Mouse (Mus musculus) hindbrain, embryonic 14.5 days (tissue): ENCODE results near the gene Fpr-rs4. TPM values are rescaled to one million over a fixed set of nuclear protein-coding genes. Genes with fewer than 3 reads are reported as not detected.
"Not testable (repeated sequence)": the region's sequence is repeated elsewhere in the genome, so short reads cannot be mapped to it uniquely, and the experiment has no call there.

Experiments used
- ATAC-seq: fragments of 200-750 bp; cut with Nextera tagmentation; 2 replicates; pipeline ENCODE4 v1.8.0; 2017; ENCODE audit warnings: moderate number of reproducible peaks, mild to moderate bottlenecking, moderate TSS enrichment, moderate library complexity; ENCODE audit not compliant: low FRiP score
- DNase-seq: peaks from one replicate; pipeline ENCODE4 v3.0.0-alpha.2; 2015; ENCODE audit warnings: low spot score
- H3K27ac ChIP-seq: fragments of 300-500 bp; sonication (generic); 2 replicates; pipeline ENCODE4 v1.5.1; 2014; ENCODE audit warnings: mild to moderate bottlenecking, moderate library complexity
- H3K27me3 ChIP-seq: fragments of 300-500 bp; sonication (generic); 2 replicates; pipeline ENCODE4 v1.6.1; 2014; ENCODE audit warnings: mild to moderate bottlenecking, low read length, mixed read lengths; ENCODE audit not compliant: control insufficient read depth, insufficient read depth
- H3K36me3 ChIP-seq: fragments of 300-500 bp; sonication (generic); replicated peaks from 2 replicates; pipeline ENCODE4 v1.6.1; 2014; ENCODE audit not compliant: control insufficient read depth, insufficient read depth
- H3K4me1 ChIP-seq: fragments of 300-500 bp; sonication (generic); replicated peaks from 2 replicates; pipeline ENCODE4 v1.6.1; 2014; ENCODE audit warnings: antibody characterized with exemption, low read length, mixed read lengths; ENCODE audit not compliant: control insufficient read depth, insufficient read depth
- H3K4me2 ChIP-seq: fragments of 300-500 bp; sonication (generic); replicated peaks from 2 replicates; pipeline ENCODE4 v1.6.1; 2014; ENCODE audit warnings: mild to moderate bottlenecking, moderate library complexity
- H3K4me3 ChIP-seq: fragments of 300-500 bp; sonication (generic); replicated peaks from 2 replicates; pipeline ENCODE4 v1.5.1; 2014; ENCODE audit warnings: mild to moderate bottlenecking, low read length
- H3K9ac ChIP-seq: fragments of 300-500 bp; sonication (generic); 2 replicates; pipeline ENCODE4 v1.6.1; 2014
- H3K9me3 ChIP-seq: fragments of 300-500 bp; sonication (generic); 2 replicates; pipeline ENCODE4 v1.6.1; 2016; ENCODE audit warnings: low read length; ENCODE audit not compliant: control insufficient read depth
- WGBS: fragments of 180-500 bp; shearing (Covaris S2); extraction: QIAGEN DNeasy Blood & Tissue Kit; methylation state at CpG from one replicate; pipeline ENCODE4 v1.1.7; 2014; 5-methylcytosine and 5-hydroxymethylcytosine counted together
- polyA plus RNA-seq: library from polyadenylated mRNA; unstranded; fragments of >200 nt; fragmentation: Nextera tagmentation; extraction: Ambion mirVana; gene quantifications from 2 replicates; pipeline ENCODE4 v1.2.1, GENCODE M21; 2014

The Fpr-rs4 gene
- not detected in 2 replicates for polyA plus RNA-seq

DNA sequence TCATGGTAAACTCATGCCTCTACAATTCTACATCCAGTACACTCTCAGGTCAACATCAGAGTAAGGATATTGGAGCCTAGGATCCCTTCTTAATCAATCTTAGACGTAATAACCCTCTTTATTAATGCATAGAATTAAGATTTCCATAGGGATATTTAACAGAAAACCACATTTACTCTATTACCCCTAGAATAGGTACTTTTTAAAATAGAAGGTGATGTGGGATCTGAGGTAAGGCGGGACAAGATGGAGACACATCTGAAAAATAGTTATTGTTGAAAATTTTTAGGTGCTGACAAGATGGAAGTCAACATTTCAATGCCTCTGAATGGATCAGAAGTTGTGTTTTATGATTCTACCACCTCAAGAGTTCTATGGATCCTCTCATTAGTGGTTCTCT, at the start of gene Fpr-rs4:
Gene Fpr-rs4, plus strand, starts transcription at position 301 of the 400 bp plus-strand sequence.
- no peaks in the 10 kb centered on the region for H3K27me3 ChIP-seq
- ATAC-seq, result no peak

DNA sequence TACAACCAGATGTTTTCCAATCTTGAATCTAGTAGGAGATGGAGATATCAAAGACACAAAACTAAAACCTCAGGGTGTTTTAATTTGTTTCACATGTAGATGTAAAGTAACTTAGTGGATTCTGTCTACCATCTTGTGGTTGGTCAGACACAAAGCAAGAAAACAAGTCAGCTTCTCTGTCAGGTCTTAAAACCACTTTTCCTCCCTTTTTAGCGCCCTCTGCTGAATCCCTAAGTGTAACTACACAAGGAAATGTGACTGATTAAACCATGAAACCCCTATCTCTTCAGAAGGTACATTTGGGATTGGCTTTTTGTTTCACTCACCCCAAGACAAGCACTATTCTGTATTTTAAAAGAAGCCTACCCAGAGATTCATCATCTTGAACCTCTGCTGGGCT, 48.1 kb upstream of the Fpr-rs4 start:
- 16% methylated on average over 1 of the region's 1 CpGs for WGBS

More for the DNA sequence above, at the start of gene Fpr-rs4:
- Histone ChIP-seq H3K36me3 (no peaks in the 10 kb centered on the region), H3K4me3 (no peak within 1 kb of the TSS), H3K4me2 (no peak within 1 kb of the TSS), H3K9me3 (peaks cover 3% of the 10 kb centered on the region; the same call in 1 of the 2 replicates), H3K27ac (no peak within 1 kb of the TSS), H3K4me1 (no peaks in the 10 kb centered on the region), H3K9ac (no peak within 1 kb of the TSS)
- 65% methylated on average over 2 of the region's 2 CpGs for WGBS
- DNase-seq, result no peak

DNA sequence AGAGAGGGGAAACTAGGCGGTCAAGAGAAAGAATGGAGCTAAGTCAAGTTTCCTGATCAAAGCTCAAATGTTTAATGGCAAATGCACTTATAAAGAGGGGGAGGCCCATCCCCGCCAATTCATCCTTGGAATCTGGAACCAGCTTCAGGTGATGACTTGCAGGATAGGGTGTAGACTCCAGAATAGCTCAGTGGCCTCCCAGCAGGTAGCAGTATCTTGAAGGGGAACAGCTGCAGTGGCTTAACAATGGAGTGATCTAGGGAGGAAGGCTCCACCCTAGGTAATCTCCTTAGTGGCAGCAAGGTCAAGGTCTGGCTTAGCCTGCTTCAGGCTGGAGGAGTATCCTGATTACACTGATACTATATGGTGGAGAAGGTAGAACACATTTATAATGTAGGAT, 40.3 kb upstream of the Fpr-rs4 start:
- H3K36me3 ChIP-seq, ATAC-seq, DNase-seq, H3K27ac ChIP-seq, H3K4me3 ChIP-seq, H3K27me3 ChIP-seq, H3K4me1 ChIP-seq, H3K9ac ChIP-seq, H3K4me2 ChIP-seq: not testable (repeated sequence)
- WGBS, result 78% methylated on average over 2 of the region's 2 CpGs
- peaks cover 12% of the 10 kb centered on the region for H3K9me3 ChIP-seq

More for the DNA sequence above, 48.1 kb upstream of the Fpr-rs4 start:
- Histone ChIP-seq H3K4me3 (no peak overlapping the region), H3K36me3 (no peaks in the 10 kb centered on the region), H3K27me3 (no peaks in the 10 kb centered on the region), H3K27ac (no peak overlapping the region), H3K4me1 (no peaks in the 10 kb centered on the region), H3K4me2 (no peak overlapping the region), H3K9me3 (peaks cover 10% of the 10 kb centered on the region), H3K9ac (no peak overlapping the region)
- ATAC-seq, result no peak
- no peak for DNase-seq

DNA sequence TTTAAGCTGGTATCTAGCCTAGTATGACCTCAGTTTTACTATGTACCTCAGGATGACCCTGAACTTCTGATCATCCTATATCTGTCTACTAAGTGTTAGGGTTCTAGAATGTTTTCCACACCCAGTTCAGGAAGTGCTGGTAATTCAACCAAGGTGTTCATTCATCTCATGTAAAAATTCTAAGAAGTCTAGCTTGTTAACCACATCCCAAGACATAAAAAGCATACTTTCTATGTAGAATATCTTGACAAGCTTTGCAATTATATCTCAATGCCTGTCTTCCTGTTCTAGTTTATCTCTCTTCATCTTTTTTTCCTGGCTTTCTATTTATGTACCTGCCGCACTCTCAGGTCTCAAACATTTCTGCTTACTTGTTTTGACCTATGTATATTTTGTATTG, 16.8 kb upstream of the Fpr-rs4 start:
- Histone ChIP-seq H3K4me1 (no peaks in the 10 kb centered on the region), H3K4me2 (no peak overlapping the region), H3K9ac (no peak overlapping the region), H3K27me3 (no peaks in the 10 kb centered on the region), H3K4me3 (no peak overlapping the region), H3K27ac (no peak overlapping the region), H3K9me3 (0 out of 2 replicates have a peak, but pooled peaks cover 5% of the 10 kb centered on the region), H3K36me3 (no peaks in the 10 kb centered on the region)
- no peak for DNase-seq
- no peak for ATAC-seq
- WGBS, result 89% methylated on average over 1 of the region's 1 CpGs

DNA sequence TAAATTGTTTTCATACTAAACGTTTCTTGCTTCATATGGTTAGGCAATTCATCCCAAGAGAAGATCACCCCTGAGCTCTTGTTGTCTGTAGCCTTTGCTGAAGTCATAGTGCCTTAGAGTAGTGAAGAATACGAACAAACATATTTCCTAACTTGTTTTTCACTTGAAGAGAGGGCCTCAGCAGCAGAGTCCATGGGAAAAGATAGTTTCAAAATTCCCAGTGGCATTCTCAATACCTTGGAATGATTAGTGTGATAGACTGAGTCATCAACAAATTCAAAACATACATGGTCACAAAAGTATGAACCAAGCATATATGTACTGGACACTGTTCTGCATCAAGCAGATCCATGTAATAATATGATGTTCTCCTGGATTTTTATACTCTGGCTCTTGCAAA, 27.6 kb downstream of the Fpr-rs4 start, which contains the start of gene Vmn2r124:
Gene Vmn2r124, plus strand, starts transcription at position 301 of the 400 bp plus-strand sequence.
- DNase-seq (no peak), ATAC-seq (no peak)
- WGBS, result 58% methylated on average over 2 of the region's 2 CpGs
- Histone ChIP-seq H3K9ac (no peak within 1 kb of the TSS), H3K4me2 (no peak within 1 kb of the TSS), H3K9me3 (no peaks in the 10 kb centered on the region), H3K4me1 (no peaks in the 10 kb centered on the region), H3K4me3 (no peak within 1 kb of the TSS), H3K27me3 (no peaks in the 10 kb centered on the region), H3K27ac (no peak within 1 kb of the TSS), H3K36me3 (no peaks in the 10 kb centered on the region)

Other genes with a start within 250 kb of the Fpr-rs4 start
- 13.0 and 18.7 TPM in 2 replicates for gene Spaca6, start 194.6 kb upstream of the Fpr-rs4 start, polyA plus RNA-seq
- 0.95 and 1.8 TPM in 2 replicates for gene Has1, start 166.5 kb upstream of the Fpr-rs4 start, polyA plus RNA-seq
- gene Fpr1, start 137.8 kb upstream of the Fpr-rs4 start, polyA plus RNA-seq, result not detected in 2 replicates
- gene Fpr2, start 133.9 kb upstream of the Fpr-rs4 start, polyA plus RNA-seq, result 0.21 and 0.37 TPM in 2 replicates
- not detected in 2 replicates for gene Fpr3, start 133.9 kb upstream of the Fpr-rs4 start, polyA plus RNA-seq
- gene Vmn2r124, start 27.7 kb downstream of the Fpr-rs4 start, polyA plus RNA-seq, result not detected in 2 replicates
- gene Vmn2r91, start 63.3 kb downstream of the Fpr-rs4 start, polyA plus RNA-seq, result not detected in 2 replicates
- gene Vmn2r92, start 130.2 kb downstream of the Fpr-rs4 start, polyA plus RNA-seq, result not detected in 2 replicates